Mouse (Mus musculus): ENCODE results near the gene Cideb. TPM values are rescaled to one million over a fixed set of nuclear protein-coding genes. Genes with fewer than 3 reads are reported as not detected.

Cideb gene
- polyA plus RNA-seq, 1 experiment: 0.05 TPM

DNA sequence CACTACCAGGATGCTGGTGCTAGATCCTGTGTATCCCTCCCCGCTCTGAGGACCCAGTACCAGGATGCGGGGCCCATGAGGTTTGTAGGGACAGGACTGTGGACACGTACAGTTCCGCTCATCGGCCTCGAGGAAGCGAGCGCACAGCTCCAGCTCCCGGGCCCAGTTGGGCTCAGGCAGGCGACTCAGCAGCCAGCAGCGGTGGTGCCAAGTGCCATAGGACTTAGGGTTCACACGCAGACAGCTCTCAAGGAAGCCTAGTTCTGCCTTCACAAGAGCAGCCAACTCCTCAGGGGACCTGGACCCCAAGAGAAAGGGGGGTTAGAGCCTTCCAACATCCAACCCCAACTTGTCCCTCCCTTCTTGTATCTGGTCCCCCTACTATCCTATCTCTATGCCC lies 37.6 kb downstream of the Cideb start:
- no peak for TF ChIP-seq CTCF (IDR thresholded peaks at IDR 0.05; ENCODE audit: control insufficient read depth, insufficient read depth, insufficient read length)
- no peak for TF ChIP-seq MAX (IDR thresholded peaks at IDR 0.05)
- no peak for TF ChIP-seq MYOD1 (IDR thresholded peaks at IDR 0.05; ENCODE audit: control insufficient read depth, insufficient read length, low read depth)
- TF ChIP-seq USF1 (IDR thresholded peaks at IDR 0.05; ENCODE audit: low read depth): no peak
- TF ChIP-seq FOSL1 (IDR thresholded peaks at IDR 0.05; ENCODE audit: insufficient read depth, low read length, poor library complexity, severe bottlenecking): no peak
- no peak for TF ChIP-seq CEBPB (IDR thresholded peaks at IDR 0.05; ENCODE audit: low read depth)
- no peaks in the 10 kb centered on the region for H3K27me3 ChIP-seq (ENCODE audit: control insufficient read depth, insufficient read depth, insufficient read length)
- no peaks in the 10 kb centered on the region for H3K79me3 ChIP-seq (ENCODE audit: low read depth)
- H3K4me3 ChIP-seq (ENCODE audit: insufficient read depth, poor library complexity, severe bottlenecking): no peak overlapping the region
- no peaks in the 10 kb centered on the region for H3K79me2 ChIP-seq (ENCODE audit: control insufficient read depth, insufficient read depth)
- H3ac ChIP-seq (ENCODE audit: control insufficient read depth, insufficient read length, low read depth): no peak overlapping the region
- H3K36me3 ChIP-seq (ENCODE audit: control insufficient read depth, insufficient read depth): peaks cover 8% of the 10 kb centered on the region

DNA sequence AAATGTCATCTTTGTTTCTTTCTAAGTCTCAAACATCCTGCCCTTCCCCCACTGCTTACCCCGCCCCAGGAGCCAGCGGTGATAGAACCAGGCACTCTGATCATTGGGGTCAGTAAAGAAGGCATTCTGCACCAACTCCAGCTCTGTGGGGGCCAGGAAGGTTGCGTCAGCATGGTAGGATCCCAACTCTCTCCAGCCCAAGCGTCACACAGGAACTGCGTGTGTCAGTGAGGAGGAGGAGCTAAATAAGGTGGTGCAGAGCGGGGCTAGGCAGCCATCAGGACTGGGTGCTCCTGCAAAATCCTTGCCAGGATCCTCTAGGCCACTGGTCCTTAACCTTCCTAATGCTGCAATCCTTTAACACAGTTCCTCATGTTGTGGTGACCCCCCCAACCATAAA lies 38.5 kb downstream of the Cideb start:
- no peak overlapping the region for H3ac ChIP-seq (ENCODE audit: control insufficient read depth, insufficient read length, low read depth)
- H3K27me3 ChIP-seq (ENCODE audit: control insufficient read depth, insufficient read depth, insufficient read length): no peaks in the 10 kb centered on the region
- no peak overlapping the region for H3K4me3 ChIP-seq (ENCODE audit: insufficient read depth, poor library complexity, severe bottlenecking)
- peaks cover 8% of the 10 kb centered on the region for H3K36me3 ChIP-seq (ENCODE audit: control insufficient read depth, insufficient read depth)
- TF ChIP-seq USF1 (IDR thresholded peaks at IDR 0.05; ENCODE audit: low read depth) (no peak), MYOG (IDR thresholded peaks at IDR 0.05; ENCODE audit: control insufficient read depth, extremely low read depth, insufficient read length) (no peak), CTCF (IDR thresholded peaks at IDR 0.05; ENCODE audit: control insufficient read depth, insufficient read depth, insufficient read length) (no peak), FOSL1 (IDR thresholded peaks at IDR 0.05; ENCODE audit: insufficient read depth, low read length, poor library complexity, severe bottlenecking) (no peak), MAX (IDR thresholded peaks at IDR 0.05) (no peak), CEBPB (IDR thresholded peaks at IDR 0.05; ENCODE audit: low read depth) (no peak), MYOD1 (IDR thresholded peaks at IDR 0.05; ENCODE audit: control insufficient read depth, insufficient read length, low read depth) (no peak)
- H3K79me3 ChIP-seq (ENCODE audit: low read depth): no peaks in the 10 kb centered on the region
- no peaks in the 10 kb centered on the region for H3K79me2 ChIP-seq (ENCODE audit: control insufficient read depth, insufficient read depth)

DNA sequence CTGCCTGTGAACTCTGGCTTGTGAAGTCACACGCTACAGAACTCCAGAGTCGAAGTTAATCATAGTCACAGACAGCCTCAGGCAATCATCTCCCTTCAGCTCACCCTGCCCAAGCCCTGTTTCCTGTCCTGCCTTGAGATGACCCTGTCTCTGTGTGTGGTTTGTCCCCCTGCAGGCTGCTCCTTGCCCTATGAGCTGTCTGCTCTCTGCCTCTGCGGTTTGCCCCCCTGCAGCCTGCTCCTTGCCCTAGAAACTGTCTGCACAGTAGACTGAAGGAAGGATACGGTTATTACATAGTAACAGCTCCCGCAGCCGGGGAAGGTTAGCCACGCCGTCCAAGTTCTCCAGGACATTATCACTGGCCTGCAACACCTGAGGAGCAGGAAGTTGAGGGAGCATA lies 41.4 kb downstream of the Cideb start:
- no peak overlapping the region for H3ac ChIP-seq (ENCODE audit: control insufficient read depth, insufficient read length, low read depth)
- H3K36me3 ChIP-seq (ENCODE audit: control insufficient read depth, insufficient read depth): peaks cover 8% of the 10 kb centered on the region
- TF ChIP-seq FOSL1 (IDR thresholded peaks at IDR 0.05; ENCODE audit: insufficient read depth, low read length, poor library complexity, severe bottlenecking): no peak
- TF ChIP-seq CTCF (IDR thresholded peaks at IDR 0.05; ENCODE audit: control insufficient read depth, insufficient read depth, insufficient read length): no peak
- TF ChIP-seq MYOG (IDR thresholded peaks at IDR 0.05; ENCODE audit: control insufficient read depth, extremely low read depth, insufficient read length): no peak
- no peak for TF ChIP-seq MYOD1 (IDR thresholded peaks at IDR 0.05; ENCODE audit: control insufficient read depth, insufficient read length, low read depth)
- no peak for TF ChIP-seq MAX (IDR thresholded peaks at IDR 0.05)
- TF ChIP-seq USF1 (IDR thresholded peaks at IDR 0.05; ENCODE audit: low read depth): no peak
- no peak for TF ChIP-seq CEBPB (IDR thresholded peaks at IDR 0.05; ENCODE audit: low read depth)
- no peaks in the 10 kb centered on the region for H3K79me3 ChIP-seq (ENCODE audit: low read depth)
- no peaks in the 10 kb centered on the region for H3K27me3 ChIP-seq (ENCODE audit: control insufficient read depth, insufficient read depth, insufficient read length)
- no peaks in the 10 kb centered on the region for H3K79me2 ChIP-seq (ENCODE audit: control insufficient read depth, insufficient read depth)
- no peak overlapping the region for H3K4me3 ChIP-seq (ENCODE audit: insufficient read depth, poor library complexity, severe bottlenecking)

DNA sequence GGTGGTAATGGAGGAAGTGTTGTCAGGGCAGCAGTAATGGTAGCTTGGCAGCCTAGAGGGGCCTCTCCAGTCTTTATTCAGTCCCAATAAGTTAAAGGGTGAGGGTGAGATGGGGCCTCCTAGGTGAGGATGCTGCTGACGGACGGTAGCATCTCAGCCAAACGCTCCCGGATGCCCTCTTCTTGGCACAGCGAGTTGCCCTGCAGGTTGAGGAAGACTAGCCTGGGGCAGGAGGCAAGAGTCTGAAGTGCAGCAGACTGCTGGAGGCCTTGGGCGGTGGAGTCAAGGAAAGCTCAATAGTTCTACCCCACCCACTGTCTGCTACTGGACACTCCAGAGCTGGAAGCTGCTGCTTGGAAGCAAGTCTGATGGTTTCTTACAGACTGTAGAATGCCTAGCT lies 42.0 kb downstream of the Cideb start:
- Histone ChIP-seq H3K36me3 (ENCODE audit: control insufficient read depth, insufficient read depth) (peaks cover 8% of the 10 kb centered on the region), H3K79me2 (ENCODE audit: control insufficient read depth, insufficient read depth) (no peaks in the 10 kb centered on the region), H3K27me3 (ENCODE audit: control insufficient read depth, insufficient read depth, insufficient read length) (no peaks in the 10 kb centered on the region), H3ac (ENCODE audit: control insufficient read depth, insufficient read length, low read depth) (no peak overlapping the region), H3K4me3 (ENCODE audit: insufficient read depth, poor library complexity, severe bottlenecking) (no peak overlapping the region), H3K79me3 (ENCODE audit: low read depth) (no peaks in the 10 kb centered on the region)
- TF ChIP-seq CEBPB (IDR thresholded peaks at IDR 0.05; ENCODE audit: low read depth) (no peak), MYOG (IDR thresholded peaks at IDR 0.05; ENCODE audit: control insufficient read depth, extremely low read depth, insufficient read length) (no peak), CTCF (IDR thresholded peaks at IDR 0.05; ENCODE audit: control insufficient read depth, insufficient read depth, insufficient read length) (no peak), FOSL1 (IDR thresholded peaks at IDR 0.05; ENCODE audit: insufficient read depth, low read length, poor library complexity, severe bottlenecking) (no peak)

DNA sequence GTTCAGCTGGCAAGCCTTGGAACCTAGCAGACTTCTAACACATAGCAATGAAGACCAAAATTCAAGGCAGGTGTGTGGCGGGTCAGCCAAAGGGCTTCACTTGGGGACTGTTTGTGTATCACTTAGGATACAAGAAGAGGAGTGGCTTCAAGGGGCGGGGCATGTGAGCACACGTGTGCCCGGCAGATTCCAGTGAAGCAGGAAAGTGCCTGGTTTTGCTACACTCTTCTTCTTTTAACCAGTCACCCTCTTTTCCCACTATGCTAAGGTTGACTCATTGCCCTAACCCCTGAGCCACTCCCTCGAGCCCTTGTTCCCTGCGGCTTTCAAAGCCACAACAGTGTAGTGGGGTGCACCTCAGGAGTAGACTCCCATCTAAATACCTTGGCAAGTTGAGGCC lies 43.4 kb downstream of the Cideb start:
- no peak overlapping the region for H3ac ChIP-seq (ENCODE audit: control insufficient read depth, insufficient read length, low read depth)
- H3K4me3 ChIP-seq (ENCODE audit: insufficient read depth, poor library complexity, severe bottlenecking): no peak overlapping the region
- no peaks in the 10 kb centered on the region for H3K79me3 ChIP-seq (ENCODE audit: low read depth)
- no peaks in the 10 kb centered on the region for H3K27me3 ChIP-seq (ENCODE audit: control insufficient read depth, insufficient read depth, insufficient read length)
- H3K36me3 ChIP-seq (ENCODE audit: control insufficient read depth, insufficient read depth): peaks cover 8% of the 10 kb centered on the region
- H3K79me2 ChIP-seq (ENCODE audit: control insufficient read depth, insufficient read depth): no peaks in the 10 kb centered on the region
- TF ChIP-seq MAX (IDR thresholded peaks at IDR 0.05) (peak; percentile 54), FOSL1 (IDR thresholded peaks at IDR 0.05; ENCODE audit: insufficient read depth, low read length, poor library complexity, severe bottlenecking) (peak; percentile 9), MYOG (IDR thresholded peaks at IDR 0.05; ENCODE audit: control insufficient read depth, extremely low read depth, insufficient read length) (no peak), CTCF (IDR thresholded peaks at IDR 0.05; ENCODE audit: control insufficient read depth, insufficient read depth, insufficient read length) (no peak), USF1 (IDR thresholded peaks at IDR 0.05; ENCODE audit: low read depth) (peak; percentile 56)

DNA sequence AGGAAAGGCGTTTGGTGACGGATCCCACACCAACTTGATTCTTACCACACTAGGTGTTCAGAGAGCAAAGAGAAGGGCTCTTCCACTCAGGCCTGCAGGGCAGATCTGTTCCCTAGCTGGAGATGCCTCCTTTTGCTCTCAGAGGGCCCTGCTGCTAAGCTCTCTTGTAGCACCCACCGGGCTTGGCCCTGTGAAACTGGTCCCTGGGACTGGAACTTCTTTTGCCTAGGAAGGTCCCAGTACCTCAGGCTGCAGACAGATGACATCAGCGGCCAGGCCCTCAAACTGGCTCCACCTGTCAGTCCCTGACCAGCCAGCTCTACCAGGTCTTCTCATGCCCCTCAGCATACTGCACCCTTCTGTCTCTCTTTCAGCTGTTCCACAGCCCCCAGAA lies 44.5 kb downstream of the Cideb start, which contains the start of gene Tgm1:
Gene Tgm1, minus strand, starts transcription at position 198 of the 394 bp plus-strand sequence.
- no peaks in the 10 kb centered on the region for H3K79me3 ChIP-seq (ENCODE audit: low read depth)
- peaks cover 8% of the 10 kb centered on the region for H3K36me3 ChIP-seq (ENCODE audit: control insufficient read depth, insufficient read depth)
- no peak for TF ChIP-seq CEBPB (IDR thresholded peaks at IDR 0.05; ENCODE audit: low read depth)
- no peak for TF ChIP-seq MAX (IDR thresholded peaks at IDR 0.05)
- no peak for TF ChIP-seq MYOD1 (IDR thresholded peaks at IDR 0.05; ENCODE audit: control insufficient read depth, insufficient read length, low read depth)
- no peak for TF ChIP-seq CTCF (IDR thresholded peaks at IDR 0.05; ENCODE audit: control insufficient read depth, insufficient read depth, insufficient read length)
- TF ChIP-seq USF1 (IDR thresholded peaks at IDR 0.05; ENCODE audit: low read depth): no peak
- no peak for TF ChIP-seq FOSL1 (IDR thresholded peaks at IDR 0.05; ENCODE audit: insufficient read depth, low read length, poor library complexity, severe bottlenecking)
- TF ChIP-seq MYOG (IDR thresholded peaks at IDR 0.05; ENCODE audit: control insufficient read depth, extremely low read depth, insufficient read length): no peak
- H3ac ChIP-seq (ENCODE audit: control insufficient read depth, insufficient read length, low read depth): no peak within 1 kb of the TSS
- H3K27me3 ChIP-seq (ENCODE audit: control insufficient read depth, insufficient read depth, insufficient read length): no peaks in the 10 kb centered on the region
- H3K79me2 ChIP-seq (ENCODE audit: control insufficient read depth, insufficient read depth): no peaks in the 10 kb centered on the region
- H3K4me3 ChIP-seq (ENCODE audit: insufficient read depth, poor library complexity, severe bottlenecking): no peak within 1 kb of the TSS
